Mouse (Mus musculus): ENCODE results near the gene Spns2. TPM values are rescaled to one million over a fixed set of nuclear protein-coding genes. Genes with fewer than 3 reads are reported as not detected.
A peak's percentile ranks its signal among the peaks of the same experiment; 100 is the strongest.

Spns2 gene
- total and polyA plus RNA-seq, 3 experiments, result 0.07 to 0.17 (median 0.14) TPM

DNA sequence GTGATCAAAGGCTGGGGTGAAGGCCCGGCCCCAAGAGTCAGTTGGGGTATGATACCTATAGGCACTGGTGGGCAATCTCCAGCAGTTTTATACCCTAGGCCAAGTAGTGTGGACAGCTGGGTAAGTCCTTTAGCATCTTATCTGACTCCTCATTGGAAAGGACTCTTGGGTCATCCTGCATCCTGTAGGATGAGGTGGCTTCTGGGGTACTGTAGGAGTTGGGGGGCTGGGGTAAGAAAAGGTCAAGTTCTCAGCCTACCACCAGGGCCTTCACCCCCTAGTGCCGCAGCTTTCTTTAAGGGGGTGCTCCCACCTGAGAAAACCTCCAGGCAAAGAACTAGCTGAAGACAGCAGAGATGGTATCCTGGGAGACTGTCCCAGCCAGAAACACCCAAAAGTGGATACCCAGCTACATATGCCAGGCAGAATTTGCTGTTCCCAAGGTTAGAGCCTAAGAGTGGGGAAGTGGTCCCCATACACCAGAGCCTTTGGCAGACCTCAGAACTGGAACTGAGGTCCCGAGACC lies 37.5 kb downstream of the Spns2 start:
- H3K27me3 ChIP-seq (replicated peaks), result no peaks in the 10 kb centered on the region
- H3K9me3 ChIP-seq (replicated peaks; ENCODE audit: low read length), result no peaks in the 10 kb centered on the region
- dilution Hi-C loops (cut with MboI; ENCODE audit: extremely low pct_ligation_motif_present, extremely low pct_unique_long_range_greater_than_20kb, low sequenced_read_pairs) (no loop called here), in situ Hi-C loops (cut with MboI; ENCODE audit: low pct_ligation_motif_present, low pct_unique_long_range_greater_than_20kb, low sequenced_read_pairs) (no loop called here)
- no peak overlapping the region for H3K4me3 ChIP-seq (replicated peaks in 1 of 3; ENCODE audit: low read depth in 2 of 3, low read length in 2 of 3, poor library complexity in 1 of 3)
- peaks cover 54 to 65% of the 10 kb centered on the region in 2 experiments for H3K36me3 ChIP-seq (replicated peaks in 1 of 2; ENCODE audit: control insufficient read depth in 1 of 2, insufficient read depth in 1 of 2, low read length in 1 of 2)
- H3K4me2 ChIP-seq (ENCODE audit: insufficient read depth, low read depth, poor library complexity, severe bottlenecking), result no peak overlapping the region
- H3K4me1 ChIP-seq (ENCODE audit: control insufficient read depth in 1 of 2, insufficient read depth in 2 of 2), result peaks cover 25 to 73% of the 10 kb centered on the region in 2 experiments
- H3K79me2 ChIP-seq (replicated peaks; ENCODE audit: control insufficient read depth, extremely low read depth, insufficient read depth, poor library complexity, severe bottlenecking), result no peaks in the 10 kb centered on the region
- TF ChIP-seq IRF4 (IDR thresholded peaks at IDR 0.05; ENCODE audit: low read depth, low read length) (no peak), POLR2AphosphoS2 (IDR thresholded peaks at IDR 0.05; ENCODE audit: low read depth, low read length) (peak; percentile 97)
- no peak overlapping the region for H3K27ac ChIP-seq (ENCODE audit: insufficient read depth, low read depth)
- DNase-seq (ENCODE audit: extremely low read depth), result no peak
- H3K9ac ChIP-seq (ENCODE audit: insufficient read depth, low read depth), result no peak overlapping the region

GRCm38 (mm10) chr11:72447475-72447874 lies 42.2 kb downstream of the Spns2 start:
- H3K4me3 ChIP-seq (replicated peaks in 1 of 3; ENCODE audit: low read depth in 2 of 3, low read length in 2 of 3, poor library complexity in 1 of 3), result no peak overlapping the region
- in situ Hi-C loops (cut with MboI; ENCODE audit: low pct_ligation_motif_present, low pct_unique_long_range_greater_than_20kb, low sequenced_read_pairs), result loop anchor here (25.0 kb wide), 1 partner anchor 565 kb away; the partner anchor contains the start of gene Camkk1
- peaks cover 46 to 99% of the 10 kb centered on the region in 2 experiments for H3K4me1 ChIP-seq (ENCODE audit: control insufficient read depth in 1 of 2, insufficient read depth in 2 of 2)
- DNase-seq (ENCODE audit: extremely low read depth), result no peak
- H3K4me2 ChIP-seq (ENCODE audit: insufficient read depth, low read depth, poor library complexity, severe bottlenecking), result no peak overlapping the region
- dilution Hi-C loops (cut with MboI; ENCODE audit: extremely low pct_ligation_motif_present, extremely low pct_unique_long_range_greater_than_20kb, low sequenced_read_pairs), result no loop called here
- no peaks in the 10 kb centered on the region for H3K27me3 ChIP-seq (replicated peaks)
- TF ChIP-seq TCF12 (IDR thresholded peaks at IDR 0.05; ENCODE audit: low read depth, low read length), result no peak
- no peak for TF ChIP-seq SIN3A (IDR thresholded peaks at IDR 0.05; ENCODE audit: low read length)
- no peak for TF ChIP-seq E2F4 (IDR thresholded peaks at IDR 0.05; ENCODE audit: insufficient replicate concordance, low read depth, low read length)
- no peak for TF ChIP-seq IRF4 (IDR thresholded peaks at IDR 0.05; ENCODE audit: low read depth, low read length)
- TF ChIP-seq CTCF (conservative IDR thresholded peaks at IDR 0.05 in 1 of 2, IDR thresholded peaks at IDR 0.05 in 1 of 2; ENCODE audit: low read depth in 2 of 2, low read length in 2 of 2), result peak in 1 of 2 experiments; percentile 50; a peak in 2 of 4 replicates
- TF ChIP-seq RAD21 (IDR thresholded peaks at IDR 0.05; ENCODE audit: low read depth, low read length), result no peak; the same call in 1 of the 2 replicates
- TF ChIP-seq PAX5 (IDR thresholded peaks at IDR 0.05; ENCODE audit: low read length), result no peak
- no peak for TF ChIP-seq TBP (conservative IDR thresholded peaks at IDR 0.05; ENCODE audit: low read depth, low read length)
- TF ChIP-seq CHD1 (IDR thresholded peaks at IDR 0.05; ENCODE audit: low read depth, low read length), result no peak
- TF ChIP-seq MYC (IDR thresholded peaks at IDR 0.05; ENCODE audit: low read depth, low read length), result no peak
- TF ChIP-seq NRF1 (IDR thresholded peaks at IDR 0.05; ENCODE audit: low read depth, low read length), result no peak
- TF ChIP-seq SMC3 (IDR thresholded peaks at IDR 0.05; ENCODE audit: low read depth, low read length), result peak; percentile 10; the same call in 1 of the 2 replicates
- no peak for TF ChIP-seq MXI1 (IDR thresholded peaks at IDR 0.05; ENCODE audit: low read depth, low read length)
- no peak for TF ChIP-seq MEF2A (IDR thresholded peaks at IDR 0.05; ENCODE audit: borderline replicate concordance, low read depth, low read length)
- no peak for TF ChIP-seq ZNF384 (IDR thresholded peaks at IDR 0.05; ENCODE audit: low read depth, low read length)
- H3K27ac ChIP-seq (ENCODE audit: insufficient read depth, low read depth), result peak overlapping the region; percentile 78; the same call in 1 of the 2 replicates
- H3K9me3 ChIP-seq (replicated peaks; ENCODE audit: low read length), result no peaks in the 10 kb centered on the region
- H3K9ac ChIP-seq (ENCODE audit: insufficient read depth, low read depth), result no peak overlapping the region
- peaks cover 96 to 100% of the 10 kb centered on the region in 2 experiments for H3K36me3 ChIP-seq (replicated peaks in 1 of 2; ENCODE audit: control insufficient read depth in 1 of 2, insufficient read depth in 1 of 2, low read length in 1 of 2)
- peaks cover 27% of the 10 kb centered on the region for H3K79me2 ChIP-seq (replicated peaks; ENCODE audit: control insufficient read depth, extremely low read depth, insufficient read depth, poor library complexity, severe bottlenecking)

Measured in CH12.LX (cell line).